Mouse (Mus musculus) CH12.LX (cell line): Measurements from ENCODE around the gene Gpr89. TPM values are rescaled to one million over a fixed set of nuclear protein-coding genes. Genes with fewer than 3 reads are reported as not detected.

Experiments
- DNase-seq: peaks from one replicate; pipeline ENCODE4 v3.0.0-alpha.2; 2013; ENCODE audit errors: extremely low read depth
- H3K27ac ChIP-seq: 2 replicates; pipeline ENCODE4 v1.5.1; 2012; ENCODE audit warnings: low read depth, mild to moderate bottlenecking, control low read depth, moderate library complexity; ENCODE audit not compliant: insufficient read depth
- H3K27me3 ChIP-seq: replicated peaks from 2 replicates; pipeline ENCODE3; 2012; ENCODE audit warnings: inconsistent platforms
- H3K36me3 ChIP-seq, 2 experiments: replicated peaks in 1 of 2; 2 replicates each; pipeline versions ENCODE3 to v1.6.1; 2012; ENCODE audit warnings: inconsistent platforms in 1 of 2, low read length in 1 of 2, mild to moderate bottlenecking in 1 of 2, mixed read lengths in 1 of 2, moderate library complexity in 1 of 2; ENCODE audit not compliant: control insufficient read depth in 1 of 2, insufficient read depth in 1 of 2
- H3K4me1 ChIP-seq, 2 experiments: 2 replicates each; pipeline ENCODE4 v1.6.1; 2012; ENCODE audit warnings: inconsistent platforms in 1 of 2, moderate library complexity in 1 of 2; ENCODE audit not compliant: insufficient read depth in 2 of 2, control insufficient read depth in 1 of 2
- H3K4me2 ChIP-seq: 2 replicates; pipeline ENCODE4 v1.6.1; 2012; ENCODE audit warnings: low read depth, mild to moderate bottlenecking, control low read depth; ENCODE audit not compliant: poor library complexity, insufficient read depth, severe bottlenecking
- H3K4me3 ChIP-seq, 3 experiments: fragments of 150-350 bp in 1 of 3; sonication (generic) in 1 of 3; replicated peaks in 1 of 3; 2 replicates each; pipeline versions ENCODE3 to v1.5.1; 2011 to 2012; ENCODE audit warnings: low read depth in 2 of 3, low read length in 2 of 3, mild to moderate bottlenecking in 2 of 3, moderate library complexity in 2 of 3, control low read depth in 1 of 3, improper control_type of control experiment in 1 of 3, inconsistent platforms in 1 of 3, mixed read lengths in 1 of 3; ENCODE audit not compliant: poor library complexity in 1 of 3
- H3K79me2 ChIP-seq: replicated peaks from 2 replicates; pipeline ENCODE4 v1.6.1; 2012; ENCODE audit warnings: mild to moderate bottlenecking, moderate library complexity; ENCODE audit not compliant: control insufficient read depth, poor library complexity, insufficient read depth, severe bottlenecking; ENCODE audit errors: extremely low read depth
- H3K9ac ChIP-seq: 2 replicates; pipeline ENCODE4 v1.6.1; 2012; ENCODE audit warnings: low read depth, mild to moderate bottlenecking, control low read depth, moderate library complexity; ENCODE audit not compliant: insufficient read depth
- H3K9me3 ChIP-seq: replicated peaks from 2 replicates; pipeline ENCODE3; 2012; ENCODE audit warnings: low read length, inconsistent platforms, mixed read lengths
- CHD1 ChIP-seq: IDR thresholded peaks from 2 replicates; pipeline ENCODE4 v1.6.1; 2012; ENCODE audit warnings: low read depth, low read length, improper control_type of control experiment, inconsistent platforms
- ELF1 ChIP-seq: IDR thresholded peaks from 2 replicates; pipeline ENCODE4 v1.6.1; 2014; ENCODE audit warnings: low read depth, mild to moderate bottlenecking, inconsistent platforms, low read length, improper control_type of control experiment
- ETS1 ChIP-seq: conservative IDR thresholded peaks from 2 replicates; pipeline ENCODE4 v1.6.1; 2012; ENCODE audit warnings: low read depth, mild to moderate bottlenecking, inconsistent platforms, low read length, improper control_type of control experiment, moderate library complexity
- HCFC1 ChIP-seq: IDR thresholded peaks from 2 replicates; pipeline ENCODE4 v1.6.1; 2012; ENCODE audit warnings: low read depth, mild to moderate bottlenecking, inconsistent platforms, low read length, improper control_type of control experiment
- IRF4 ChIP-seq: IDR thresholded peaks from 2 replicates; pipeline ENCODE4 v1.6.1; 2014; ENCODE audit warnings: low read depth, mild to moderate bottlenecking, inconsistent platforms, low read length, improper control_type of control experiment
- JUN ChIP-seq: IDR thresholded peaks from 2 replicates; pipeline ENCODE4 v1.6.1; 2011; ENCODE audit warnings: low read depth, mild to moderate bottlenecking, low read length, improper control_type of control experiment, moderate library complexity; ENCODE audit not compliant: insufficient read depth
- JUND ChIP-seq: conservative IDR thresholded peaks from 2 replicates; pipeline ENCODE4 v1.6.1; 2011; ENCODE audit warnings: low read depth, low read length, improper control_type of control experiment
- KAT2A ChIP-seq: IDR thresholded peaks from 2 replicates; pipeline ENCODE4 v1.6.1; 2012; ENCODE audit warnings: low read length, improper control_type of control experiment, inconsistent platforms; ENCODE audit not compliant: insufficient replicate concordance
- MAZ ChIP-seq: IDR thresholded peaks from 2 replicates; pipeline ENCODE4 v1.6.1; 2012; ENCODE audit warnings: low read depth, mild to moderate bottlenecking, inconsistent platforms, low read length, improper control_type of control experiment, moderate library complexity
- MEF2A ChIP-seq: IDR thresholded peaks from 2 replicates; pipeline ENCODE4 v1.6.1; 2014; ENCODE audit warnings: low read depth, mild to moderate bottlenecking, inconsistent platforms, low read length, improper control_type of control experiment, borderline replicate concordance
- MYC ChIP-seq: IDR thresholded peaks from 2 replicates; pipeline ENCODE4 v1.6.1; 2011; ENCODE audit warnings: low read depth, mild to moderate bottlenecking, improper control_type of control experiment, low read length
- POLR2AphosphoS2 ChIP-seq: IDR thresholded peaks from 2 replicates; pipeline ENCODE4 v1.6.1; 2011; ENCODE audit warnings: low read depth, low read length, improper control_type of control experiment
- SIN3A ChIP-seq: IDR thresholded peaks from 2 replicates; pipeline ENCODE4 v1.6.1; 2012; ENCODE audit warnings: low read length, improper control_type of control experiment, inconsistent platforms
- SMC3 ChIP-seq: IDR thresholded peaks from 2 replicates; pipeline ENCODE4 v1.6.1; 2011; ENCODE audit warnings: low read depth, low read length, improper control_type of control experiment
- TBP ChIP-seq: conservative IDR thresholded peaks from 2 replicates; pipeline ENCODE4 v1.6.1; 2011; ENCODE audit warnings: low read depth, low read length, improper control_type of control experiment
- UBTF ChIP-seq: IDR thresholded peaks from 2 replicates; pipeline ENCODE4 v1.6.1; 2012; ENCODE audit warnings: low read depth, mild to moderate bottlenecking, inconsistent platforms, low read length, improper control_type of control experiment, moderate library complexity
- ZKSCAN1 ChIP-seq: IDR thresholded peaks from 2 replicates; pipeline ENCODE4 v1.6.1; 2012; ENCODE audit warnings: low read depth, inconsistent platforms, low read length, improper control_type of control experiment, borderline replicate concordance
- ZMIZ1 ChIP-seq: IDR thresholded peaks from 2 replicates; pipeline ENCODE4 v1.6.1; 2012; ENCODE audit warnings: low read depth, mild to moderate bottlenecking, inconsistent platforms, low read length, improper control_type of control experiment
- ZNF384 ChIP-seq: IDR thresholded peaks from 2 replicates; pipeline ENCODE4 v1.6.1; 2012; ENCODE audit warnings: low read depth, low read length, improper control_type of control experiment, inconsistent platforms
- dilution Hi-C: fragments of 300-500 bp; cut with MboI; formaldehyde crosslinking; loops from 2 replicates; pipeline ENCODE4 v1.14.3; 2020; ENCODE audit warnings: low sequenced_read_pairs; ENCODE audit not compliant: extremely low pct_unique_long_range_greater_than_20kb, extremely low pct_ligation_motif_present
- in situ Hi-C: fragments of 300-500 bp; cut with MboI; formaldehyde crosslinking; loops from 3 replicates; pipeline ENCODE4 v1.14.3; 2019; ENCODE audit warnings: low sequenced_read_pairs, low pct_ligation_motif_present, low pct_unique_long_range_greater_than_20kb, mixed read lengths
- polyA plus RNA-seq: library from polyadenylated mRNA; unstranded; fragments of >175 nt; gene quantifications from 2 replicates; pipeline ENCODE4 v1.2.1, GENCODE M21; 2012; ENCODE audit warnings: low read depth; ENCODE audit not compliant: insufficient read length
- total RNA-seq, 2 experiments: library from RNA; depleted of rRNA; stranded (reverse); fragments of 300-350 nt in 1 of 2; fragments of >200 nt in 1 of 2; gene quantifications; 2 replicates each; pipeline ENCODE4 v1.2.3; 2012 to 2014

Gene Gpr89
- total and polyA plus RNA-seq, 3 experiments, result 27.9 to 31.3 (median 30.8) TPM

- DNase-seq, result no peak
- H3K4me3 ChIP-seq, result no peak overlapping the region
- H3K9ac ChIP-seq, result no peak overlapping the region
- TF ChIP-seq IRF4 (no peak), SIN3A (no peak), TBP (no peak), JUN (no peak), ELF1 (no peak), KAT2A (no peak), JUND (no peak), CHD1 (no peak), MYC (no peak), POLR2AphosphoS2 (no peak)
- TF ChIP-seq, all 38 proteins: peak for 0
- in situ Hi-C loops, result no loop called here
- Histone ChIP-seq H3K9me3 (no peaks in the 10 kb centered on the region), H3K36me3 (peaks cover 49 to 89% of the 10 kb centered on the region in 2 experiments), H3K27me3 (no peaks in the 10 kb centered on the region), H3K79me2 (no peaks in the 10 kb centered on the region), H3K4me1 (no peaks in the 10 kb centered on the region), H3K27ac (no peak overlapping the region), H3K4me2 (no peak overlapping the region)
- dilution Hi-C loops, result no loop called here
Observed at GRCm38 (mm10) chr3:96874808-96875571, 30.2 kb downstream of the Gpr89 start.

- Histone ChIP-seq H3K4me1 (no peaks in the 10 kb centered on the region), H3K4me3 (no peak overlapping the region), H3K79me2 (no peaks in the 10 kb centered on the region), H3K4me2 (no peak overlapping the region), H3K27ac (no peak overlapping the region), H3K9ac (no peak overlapping the region), H3K36me3 (peaks cover 56 to 91% of the 10 kb centered on the region in 2 experiments), H3K9me3 (no peaks in the 10 kb centered on the region), H3K27me3 (no peaks in the 10 kb centered on the region)
- dilution Hi-C loops, result no loop called here
- no peak for DNase-seq
- no peak for TF ChIP-seq ZNF384
- TF ChIP-seq KAT2A, result no peak
- no peak for TF ChIP-seq SMC3
- TF ChIP-seq TBP, result no peak
- no peak for TF ChIP-seq IRF4
- TF ChIP-seq HCFC1, result no peak
- TF ChIP-seq ZMIZ1, result no peak
- TF ChIP-seq ZKSCAN1, result no peak
- TF ChIP-seq MAZ, result no peak
- no peak for TF ChIP-seq ELF1
- no peak for TF ChIP-seq POLR2AphosphoS2
- no peak for TF ChIP-seq MEF2A
- TF ChIP-seq ETS1, result no peak
- TF ChIP-seq UBTF, result no peak
- in situ Hi-C loops, result no loop called here
Observed at GRCm38 (mm10) chr3:96872501-96872900, 32.6 kb downstream of the Gpr89 start.
